Mouse (Mus musculus) c-Kit-positive CD71-positive TER-119-negative erythroid progenitor cells, embryonic 14.5 days (primary cell): ENCODE results near the gene Morn5.

Experiments used
- DNase-seq: peaks from one replicate; pipeline ENCODE4 v3.0.0-alpha.2; 2013; ENCODE audit warnings: low read depth

Morn5 gene

GRCm38 (mm10) chr2:36048748-36049566 lies at the start of gene Morn5, which contains the start of gene Ndufa8:
Gene Morn5, plus strand, starts transcription at chr2:36049458.
Gene Ndufa8, minus strand, starts transcription at chr2:36049406.
- peak; percentile 97 for DNase-seq

- no peak for DNase-seq
These were observed 48.9 kb upstream of the Morn5 start for GRCm38 (mm10) chr2:36000390-36000789.

- no peak for DNase-seq
These were observed 47.1 kb upstream of the Morn5 start for GRCm38 (mm10) chr2:36002188-36002587.

GRCm38 (mm10) chr2:36008071-36008470 lies 41.2 kb upstream of the Morn5 start:
- DNase-seq = peak; percentile 44

DNA sequence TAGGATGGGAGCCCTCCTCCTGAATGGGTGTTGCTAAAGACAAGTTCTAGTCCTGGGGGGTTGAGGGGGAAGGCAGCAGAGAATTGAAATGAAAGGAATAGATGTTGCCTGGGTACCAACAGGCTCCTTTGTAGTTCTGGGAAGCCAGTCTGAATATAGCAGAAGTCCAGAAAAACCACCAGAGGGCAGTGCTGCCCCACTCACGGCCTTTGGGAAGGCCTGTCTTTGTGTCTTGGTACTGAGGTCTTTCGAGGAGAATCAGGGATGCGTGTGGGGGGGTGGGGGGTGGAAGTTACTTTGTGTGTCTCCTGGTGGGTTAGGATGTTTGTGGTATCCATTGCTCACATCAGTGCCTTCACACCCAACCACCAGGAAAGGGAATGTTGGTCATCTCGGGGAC lies 39.9 kb upstream of the Morn5 start:
- DNase-seq = peak; percentile 33

DNA sequence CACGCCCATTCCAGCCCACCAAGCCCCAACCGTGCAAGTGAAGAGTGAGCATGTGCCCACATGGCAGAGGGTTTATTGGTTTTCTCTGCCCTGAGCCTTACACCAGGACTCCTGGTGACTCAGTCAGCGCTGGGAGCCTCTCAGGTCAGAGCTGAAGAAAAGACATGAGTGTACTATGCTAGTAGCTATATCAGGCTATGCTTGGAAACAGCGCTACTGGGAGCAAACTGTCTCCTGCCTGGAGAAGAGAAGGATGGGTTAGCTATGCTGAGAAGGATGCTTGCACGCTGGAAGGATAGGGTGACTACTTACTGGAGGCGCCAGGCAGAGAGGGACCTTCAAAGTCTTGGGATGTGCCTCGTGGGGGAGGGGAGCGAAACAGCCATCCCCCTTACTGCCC lies 38.7 kb upstream of the Morn5 start:
- DNase-seq = no peak

DNA sequence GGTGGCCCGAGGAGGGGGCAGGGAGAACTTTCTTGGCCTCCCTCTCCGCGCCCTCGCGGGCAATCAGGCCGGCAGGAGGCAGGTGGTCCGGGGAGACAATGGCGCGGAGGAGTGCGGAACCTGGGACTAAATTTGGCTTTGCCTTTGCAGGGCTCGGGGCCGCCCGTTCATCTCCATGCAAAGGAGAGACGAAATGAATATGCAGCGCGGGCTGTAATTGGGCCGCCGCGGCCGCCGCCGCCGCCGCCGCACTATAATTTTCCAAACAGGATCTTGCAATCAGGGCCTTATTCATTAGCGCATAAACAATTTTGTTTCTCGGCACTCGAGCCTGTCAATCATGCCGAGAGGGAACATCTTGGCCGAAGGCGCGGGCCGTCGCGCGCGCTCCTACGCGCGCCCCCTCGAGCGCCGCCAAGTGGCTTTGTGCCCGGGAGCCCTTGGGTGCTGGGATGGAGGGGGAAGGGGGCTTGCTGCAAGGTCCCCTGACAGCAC lies 37.9 kb upstream of the Morn5 start:
- no peak for DNase-seq

GRCm38 (mm10) chr2:36013010-36013409 lies 36.2 kb upstream of the Morn5 start:
- DNase-seq = no peak

GRCm38 (mm10) chr2:36021385-36022159 lies 27.7 kb upstream of the Morn5 start:
- DNase-seq = peak; percentile 49

DNA sequence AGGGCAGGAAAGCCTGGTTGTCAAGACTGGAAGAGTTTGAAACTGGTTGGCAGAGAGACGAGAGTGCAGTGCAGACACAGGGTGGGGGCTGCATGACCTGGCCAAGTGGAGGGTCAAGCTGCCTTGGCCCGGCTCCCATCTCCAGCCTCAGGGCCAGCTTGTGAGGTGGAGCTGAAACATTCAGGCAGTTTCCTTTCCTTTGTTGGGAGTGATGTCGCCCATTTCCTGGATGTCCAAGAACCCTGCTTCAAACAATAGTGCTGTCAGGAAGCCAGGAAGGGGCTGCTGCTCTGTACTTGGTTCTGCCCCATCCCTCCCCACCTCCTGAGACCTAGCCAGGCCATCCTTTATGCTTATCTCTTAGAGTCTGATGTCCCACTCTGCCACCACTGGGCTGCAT lies 26.0 kb upstream of the Morn5 start:
- DNase-seq = no peak

- DNase-seq = no peak
These were observed 16.4 kb upstream of the Morn5 start for GRCm38 (mm10) chr2:36032884-36033283.

- DNase-seq = no peak
These were observed 15.3 kb upstream of the Morn5 start for GRCm38 (mm10) chr2:36033966-36034365.

- DNase-seq = no peak
These were observed 14.4 kb upstream of the Morn5 start for GRCm38 (mm10) chr2:36034898-36035297.

- no peak for DNase-seq
These were observed 13.7 kb upstream of the Morn5 start for GRCm38 (mm10) chr2:36035413-36036081.

DNA sequence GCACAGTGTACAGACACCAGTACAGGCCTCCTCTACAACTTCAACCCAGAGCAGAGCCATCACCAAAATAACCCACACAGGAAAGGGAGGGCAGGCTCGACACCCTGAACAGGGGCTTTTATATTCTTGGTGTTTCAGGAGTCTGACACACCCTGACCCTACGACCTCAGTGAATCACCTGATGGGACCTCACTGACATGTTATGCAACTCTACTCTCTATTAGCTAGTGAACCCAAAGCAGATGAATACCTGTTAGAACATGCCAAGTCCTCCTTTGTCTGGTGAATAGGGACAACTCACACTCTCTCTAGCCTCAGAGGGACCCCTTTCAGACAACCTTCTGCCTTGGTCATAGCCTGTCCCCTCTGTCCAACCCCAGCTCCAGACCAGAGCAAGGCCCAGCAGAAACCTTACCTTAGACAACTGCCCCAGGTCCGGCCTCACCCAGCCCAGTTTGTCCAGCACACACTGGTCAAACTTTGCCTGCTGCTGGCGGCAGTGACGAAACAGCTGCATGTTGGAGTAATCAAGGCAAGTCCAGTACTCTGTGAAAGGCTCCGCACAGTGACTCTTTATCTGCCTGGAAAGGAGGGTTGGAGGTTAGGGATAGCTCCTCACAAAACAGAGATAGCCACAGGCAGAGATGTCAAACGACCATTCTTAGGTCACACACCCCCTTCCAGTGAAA lies 9.8 kb upstream of the Morn5 start:
- DNase-seq = no peak

DNA sequence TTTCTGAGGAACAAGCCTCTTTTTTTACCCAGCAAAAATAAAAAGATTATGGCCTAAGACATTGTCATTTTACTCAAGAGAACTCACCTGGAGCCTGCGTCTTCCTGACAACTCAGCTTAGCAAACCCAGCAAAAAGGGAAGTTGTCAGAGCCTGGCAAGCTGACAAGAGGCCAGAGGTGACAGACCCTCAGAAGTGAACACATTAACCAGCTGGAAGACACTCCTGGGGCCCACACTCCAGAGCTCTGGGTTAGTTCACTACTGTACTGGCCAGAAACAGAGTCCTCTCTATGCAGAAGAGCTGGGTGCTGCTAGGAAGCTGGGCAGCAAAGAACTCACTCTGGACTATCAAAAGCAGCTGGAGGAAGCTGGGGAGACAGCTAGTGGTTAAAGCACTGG lies 8.4 kb upstream of the Morn5 start:
- no peak for DNase-seq

GRCm38 (mm10) chr2:36048164-36048563 lies 1.1 kb upstream of the Morn5 start:
- DNase-seq = peak; percentile 14

- DNase-seq = no peak
These were observed 303 bp downstream of the Morn5 start for GRCm38 (mm10) chr2:36049567-36049954.

GRCm38 (mm10) chr2:36053249-36053648 lies 4.0 kb downstream of the Morn5 start:
- DNase-seq = no peak

DNA sequence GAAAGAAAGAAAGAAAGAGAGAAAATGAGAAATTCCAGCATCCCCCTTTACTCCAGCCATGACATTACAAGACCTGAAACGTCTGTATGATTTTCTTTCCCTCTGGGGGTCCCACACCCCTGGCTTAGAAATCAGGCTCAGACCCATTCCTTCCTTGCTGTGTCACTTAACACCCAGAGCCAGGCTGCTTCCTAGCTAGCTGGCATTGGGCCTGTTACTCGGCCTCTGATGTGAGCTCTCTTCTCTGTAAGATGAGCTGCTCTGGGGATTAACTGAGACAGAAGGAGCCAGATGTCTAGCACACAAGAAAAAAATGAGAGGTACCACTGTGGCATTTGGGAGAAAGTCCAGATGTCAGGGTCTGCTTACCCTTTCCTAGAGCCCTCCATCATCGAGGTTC lies 7.0 kb downstream of the Morn5 start:
- DNase-seq = no peak

DNA sequence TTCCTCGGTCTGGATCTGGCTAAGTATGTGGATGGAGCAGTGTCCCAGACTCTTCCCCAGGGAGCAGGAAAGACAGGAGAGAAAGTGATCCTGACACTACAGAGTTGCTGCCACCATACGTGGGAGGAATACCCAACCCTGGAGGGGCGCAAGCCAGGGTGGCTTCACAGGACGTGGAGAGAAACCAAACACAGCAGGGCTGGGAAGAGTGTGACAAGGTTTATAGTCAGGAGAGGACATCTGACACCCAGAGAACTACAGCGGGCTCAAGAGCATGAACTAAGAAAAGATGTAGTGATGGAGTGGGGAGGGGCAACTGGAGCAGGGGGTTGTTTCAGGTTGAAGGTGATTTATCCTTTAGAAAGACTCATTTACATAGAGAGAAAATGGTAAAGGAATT lies 12.2 kb downstream of the Morn5 start:
- no peak for DNase-seq

- no peak for DNase-seq
These were observed 17.9 kb downstream of the Morn5 start for GRCm38 (mm10) chr2:36067132-36067531.
